Mouse (Mus musculus) adrenal gland, adult 2 months (tissue): Measurements from ENCODE around the gene Bach2. TPM values are rescaled to one million over a fixed set of nuclear protein-coding genes. Genes with fewer than 3 reads are reported as not detected.

Experiments used
- DNase-seq: peaks from one replicate; pipeline ENCODE4 v3.0.0; 2021
- polyA plus RNA-seq: library from polyadenylated mRNA; depleted of rRNA; stranded (reverse); fragments of >200 nt; gene quantifications from 2 replicates; pipeline ENCODE4 v1.2.3, GENCODE M21; 2012
- total RNA-seq, 2 experiments: library from RNA; stranded (reverse); gene quantifications; 2 replicates each; pipeline ENCODE4 v1.2.3; 2021

Gene Bach2
- total and polyA plus RNA-seq, 3 experiments: 0.61 to 2.9 (median 2.2) TPM

GRCm38 (mm10) chr4:32530421-32530920 is 291.9 kb downstream of the Bach2 start:
- DNase-seq: no peak

- peak; percentile 53 for DNase-seq
Observed at GRCm38 (mm10) chr4:32530921-32531846, 292.6 kb downstream of the Bach2 start.

- DNase-seq: no peak
Observed at GRCm38 (mm10) chr4:32532079-32532478, 293.5 kb downstream of the Bach2 start.

- DNase-seq: no peak
Observed at GRCm38 (mm10) chr4:32533735-32534134, 295.1 kb downstream of the Bach2 start.

- no peak for DNase-seq
Observed at GRCm38 (mm10) chr4:32535626-32536025, 297.0 kb downstream of the Bach2 start.

- peak; percentile 46 for DNase-seq
Observed at GRCm38 (mm10) chr4:32536870-32537508, 298.4 kb downstream of the Bach2 start.

GRCm38 (mm10) chr4:32538088-32538487 is 299.5 kb downstream of the Bach2 start:
- DNase-seq: peak; percentile 55

- DNase-seq: no peak
Observed at GRCm38 (mm10) chr4:32538488-32538887, 299.9 kb downstream of the Bach2 start.

GRCm38 (mm10) chr4:32538987-32539386 is 300.4 kb downstream of the Bach2 start:
- no peak for DNase-seq

GRCm38 (mm10) chr4:32544821-32545545 is 306.4 kb downstream of the Bach2 start:
- DNase-seq: no peak

- DNase-seq: no peak
Observed at GRCm38 (mm10) chr4:32545548-32545947, 306.9 kb downstream of the Bach2 start.

- DNase-seq: no peak
Observed at GRCm38 (mm10) chr4:32549150-32549549, 310.5 kb downstream of the Bach2 start.

- no peak for DNase-seq
Observed at GRCm38 (mm10) chr4:32551337-32551736, 312.7 kb downstream of the Bach2 start.

GRCm38 (mm10) chr4:32555506-32555905 is 316.9 kb downstream of the Bach2 start:
- DNase-seq: no peak

- DNase-seq: no peak
Observed at GRCm38 (mm10) chr4:32560246-32560645, 321.6 kb downstream of the Bach2 start.

- no peak for DNase-seq
Observed at GRCm38 (mm10) chr4:32560724-32561554, 322.3 kb downstream of the Bach2 start.

GRCm38 (mm10) chr4:32561555-32562095 is 323.0 kb downstream of the Bach2 start:
- peak; percentile 80 for DNase-seq

- no peak for DNase-seq
Observed at GRCm38 (mm10) chr4:32562319-32563115, 323.9 kb downstream of the Bach2 start.

- DNase-seq: no peak
Observed at GRCm38 (mm10) chr4:32564416-32564815, 325.8 kb downstream of the Bach2 start.

- DNase-seq: no peak
Observed at GRCm38 (mm10) chr4:32564918-32565317, 326.3 kb downstream of the Bach2 start.
